Mouse (Mus musculus) c-Kit-positive CD71-negative TER-119-negative erythroid progenitor cells, embryonic 14.5 days (primary cell): ENCODE results near the gene Mipol1.
"Not testable (repeated sequence)": the region's sequence is repeated elsewhere in the genome, so short reads cannot be mapped to it uniquely, and the experiment has no call there.

Source experiments
- DNase-seq: peaks from one replicate; pipeline ENCODE4 v3.0.0-alpha.2; 2013; ENCODE audit warnings: low read depth

Gene Mipol1

DNA sequence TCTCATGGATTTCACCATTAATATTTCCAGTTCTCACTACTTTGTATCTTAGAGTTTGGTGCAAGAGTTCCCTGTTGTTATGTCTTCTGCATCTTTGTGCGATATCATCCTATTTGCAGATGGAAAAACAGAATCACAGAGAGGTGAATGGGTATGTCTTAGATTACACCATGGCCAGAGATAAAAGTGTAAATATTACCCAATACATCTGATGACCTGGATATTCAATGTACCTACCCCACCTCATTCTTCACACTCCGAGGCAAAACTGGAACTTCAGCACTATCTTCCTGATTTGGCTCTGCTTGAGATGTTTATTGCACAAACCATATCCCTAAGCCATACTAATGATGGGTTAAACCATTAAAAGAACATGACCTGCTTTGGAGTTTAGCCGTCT lies 198.0 kb downstream of the Mipol1 start:
- no peak for DNase-seq

DNA sequence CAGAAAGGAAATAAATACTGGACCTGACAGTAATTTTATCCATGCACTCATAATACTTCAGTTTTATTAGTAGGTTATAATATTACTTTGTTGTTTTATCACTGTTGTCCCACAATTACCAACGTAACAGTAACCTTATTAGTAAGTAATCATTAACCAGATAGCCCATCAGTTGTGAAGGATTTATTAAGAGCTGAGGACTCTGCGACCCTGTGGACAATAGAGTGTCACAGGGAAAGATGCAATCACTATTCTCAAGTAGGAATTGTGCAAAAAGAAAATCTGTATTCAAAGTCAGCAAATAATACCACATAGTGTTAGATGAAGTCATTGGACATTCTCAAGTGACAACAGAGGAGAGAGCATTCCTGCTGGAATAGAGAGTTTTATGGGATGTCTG lies 198.5 kb downstream of the Mipol1 start:
- no peak for DNase-seq

DNA sequence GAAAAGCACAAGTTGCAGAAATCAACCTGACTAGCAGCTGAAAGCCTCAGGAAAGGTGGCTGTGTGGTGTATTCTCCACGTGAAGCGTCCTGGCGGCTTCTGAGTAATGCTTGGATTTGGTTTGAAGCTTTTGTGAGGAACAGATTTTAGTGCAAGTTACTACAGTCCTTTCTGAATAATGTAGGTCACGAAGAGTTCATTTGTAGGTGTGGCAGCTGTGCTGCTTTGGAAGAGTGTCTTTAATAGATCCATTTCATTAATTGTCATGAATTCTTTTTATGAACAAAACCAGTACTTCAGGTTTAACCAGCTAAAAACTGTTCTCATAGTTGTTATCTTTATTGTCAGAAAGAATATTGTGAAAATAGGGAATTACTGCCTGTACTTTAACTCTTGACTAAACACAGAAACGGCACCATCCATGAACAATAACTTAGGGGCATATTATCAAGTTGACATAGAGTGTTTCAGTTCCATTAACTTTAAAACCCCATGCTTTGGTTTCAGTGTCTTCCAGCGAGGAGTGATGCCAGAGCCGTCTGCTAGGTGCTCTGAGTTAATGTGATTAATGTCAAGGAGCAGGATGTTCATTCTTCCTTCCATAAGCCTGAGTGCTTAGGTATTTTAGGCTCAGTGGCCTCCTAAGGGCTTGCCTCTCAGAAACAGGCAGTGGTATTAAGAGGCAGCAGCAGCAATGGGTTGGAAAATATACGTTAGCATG lies 206.9 kb downstream of the Mipol1 start:
- DNase-seq = not testable (repeated sequence)

DNA sequence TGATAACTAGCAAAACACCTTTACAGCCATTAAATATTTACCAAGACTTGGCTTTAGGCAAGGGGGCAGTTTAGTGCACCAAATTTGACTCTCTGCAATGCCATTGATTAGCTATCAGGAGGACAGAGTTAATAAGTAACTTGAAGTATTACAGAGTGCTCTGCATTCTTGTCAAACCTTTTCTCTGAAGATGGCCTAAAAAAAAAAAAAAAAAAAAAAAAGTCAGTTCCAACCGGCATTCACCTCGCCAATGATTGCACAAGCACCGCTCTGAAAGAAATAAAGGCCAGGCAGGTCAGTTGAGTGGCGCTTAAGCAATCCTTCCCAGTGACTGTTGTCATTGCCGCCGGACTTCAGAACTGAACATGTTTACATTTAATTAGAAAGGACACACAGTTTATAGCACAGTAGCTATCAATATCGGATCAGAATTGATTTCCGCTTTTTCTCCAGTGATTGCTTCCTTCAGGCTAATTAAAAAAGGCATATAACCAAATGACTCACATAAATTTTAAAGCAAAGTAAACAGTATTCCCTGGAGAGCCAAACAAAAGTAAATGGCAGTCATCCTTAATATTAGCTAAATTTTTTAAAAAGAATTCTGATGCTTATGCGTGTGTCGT lies 214.2 kb downstream of the Mipol1 start:
- DNase-seq = no peak

DNA sequence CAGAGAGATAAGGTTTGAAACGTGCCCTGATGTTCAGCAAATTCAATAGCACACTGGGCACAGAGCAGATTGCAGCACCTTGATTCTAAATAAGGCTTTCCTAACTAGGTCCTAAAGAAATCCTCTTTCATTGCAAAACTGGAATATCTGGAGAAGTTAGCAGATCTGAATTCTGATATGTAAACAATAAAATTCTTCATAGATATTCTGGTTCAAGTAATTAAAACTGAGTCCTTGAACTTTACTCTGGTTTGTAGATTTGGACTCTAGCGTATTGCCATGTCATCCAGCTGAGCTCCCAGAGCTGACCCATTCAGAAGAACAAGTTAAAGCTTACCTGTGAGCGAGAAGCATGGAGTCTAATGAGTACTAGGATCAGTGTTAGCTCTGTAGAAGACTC lies 217.1 kb downstream of the Mipol1 start:
- DNase-seq = no peak

DNA sequence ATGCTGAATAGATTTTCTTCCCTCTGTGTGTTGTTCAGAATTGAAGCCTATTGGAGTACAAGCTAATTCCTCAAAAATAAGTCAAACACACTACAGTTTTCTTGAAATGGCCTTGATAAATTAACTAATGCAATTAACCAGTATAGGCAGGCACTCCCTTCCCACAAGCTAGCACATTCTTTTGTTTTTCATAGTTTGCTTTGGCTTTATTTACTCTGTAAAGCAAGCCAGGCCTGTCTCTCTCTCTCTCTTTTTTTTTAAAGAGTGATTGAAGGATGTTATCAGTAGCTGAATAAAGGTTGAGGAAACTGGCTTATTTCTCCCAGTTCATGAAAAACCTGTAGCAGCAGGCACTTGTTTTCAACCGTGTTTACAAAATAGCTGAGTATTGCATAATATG lies 219.1 kb downstream of the Mipol1 start:
- no peak for DNase-seq

DNA sequence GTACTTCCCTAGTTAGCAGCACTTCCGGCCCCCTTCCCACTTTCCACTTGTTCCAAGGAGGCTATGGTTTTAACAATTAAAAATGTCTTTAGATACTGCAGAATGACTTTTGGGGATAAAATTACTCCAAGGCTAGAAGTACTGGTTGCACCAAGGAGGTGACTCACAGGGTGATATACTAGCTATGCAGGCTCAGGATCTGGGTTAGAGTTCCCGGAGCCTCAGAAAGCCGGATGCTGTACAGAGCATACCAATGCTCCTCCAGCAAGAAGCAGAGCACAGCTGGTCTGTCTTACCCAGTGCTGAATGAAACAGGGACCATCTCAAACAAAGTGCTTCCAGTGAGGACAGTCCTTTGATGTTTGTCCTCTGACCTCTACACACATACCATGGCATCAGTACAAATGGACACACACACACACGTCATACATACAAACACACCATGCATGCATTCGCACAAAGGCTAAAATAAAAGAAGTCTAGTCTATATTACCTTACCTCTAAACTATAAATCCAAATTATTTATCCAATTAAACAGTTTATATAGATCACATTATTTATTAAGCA lies 219.9 kb downstream of the Mipol1 start:
- no peak for DNase-seq

DNA sequence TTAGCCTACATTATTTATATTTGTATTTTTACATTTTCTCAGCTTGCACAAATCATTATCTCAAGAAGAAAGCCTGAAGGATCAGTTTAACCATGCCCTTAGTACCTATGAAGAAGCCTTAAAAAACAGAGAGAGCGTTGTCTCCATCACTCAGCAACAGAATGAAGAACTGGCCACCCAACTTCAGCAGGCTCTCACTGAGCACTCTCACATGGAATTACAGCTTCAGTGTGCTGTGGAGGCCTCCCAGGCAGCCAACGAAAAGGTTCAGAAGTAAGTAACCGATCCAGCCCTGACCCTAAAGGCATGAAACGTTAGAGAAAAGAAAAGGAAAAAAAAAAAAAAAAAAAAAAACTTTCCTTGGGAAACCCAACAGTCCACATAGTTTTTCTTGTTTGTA lies 226.7 kb downstream of the Mipol1 start:
- no peak for DNase-seq

DNA sequence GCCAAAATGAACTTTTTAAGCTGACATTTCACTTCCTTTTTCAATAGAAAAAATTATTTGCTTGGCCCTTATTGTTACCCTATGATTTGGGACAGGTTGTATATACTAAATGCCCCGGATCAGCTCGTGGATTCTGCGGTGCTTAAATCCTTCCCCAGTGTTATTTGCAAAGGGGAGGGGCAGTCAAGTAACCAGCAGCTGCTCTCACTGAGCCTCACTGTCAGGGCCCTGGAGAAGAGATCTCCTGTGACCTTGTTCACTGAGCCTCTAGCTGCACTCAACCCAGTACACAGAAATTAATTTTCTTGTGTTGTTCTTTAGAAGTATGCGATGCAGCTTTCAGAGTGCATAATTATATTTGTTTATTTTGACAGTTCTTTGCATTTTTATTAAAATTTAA lies 227.1 kb downstream of the Mipol1 start:
- DNase-seq = no peak

DNA sequence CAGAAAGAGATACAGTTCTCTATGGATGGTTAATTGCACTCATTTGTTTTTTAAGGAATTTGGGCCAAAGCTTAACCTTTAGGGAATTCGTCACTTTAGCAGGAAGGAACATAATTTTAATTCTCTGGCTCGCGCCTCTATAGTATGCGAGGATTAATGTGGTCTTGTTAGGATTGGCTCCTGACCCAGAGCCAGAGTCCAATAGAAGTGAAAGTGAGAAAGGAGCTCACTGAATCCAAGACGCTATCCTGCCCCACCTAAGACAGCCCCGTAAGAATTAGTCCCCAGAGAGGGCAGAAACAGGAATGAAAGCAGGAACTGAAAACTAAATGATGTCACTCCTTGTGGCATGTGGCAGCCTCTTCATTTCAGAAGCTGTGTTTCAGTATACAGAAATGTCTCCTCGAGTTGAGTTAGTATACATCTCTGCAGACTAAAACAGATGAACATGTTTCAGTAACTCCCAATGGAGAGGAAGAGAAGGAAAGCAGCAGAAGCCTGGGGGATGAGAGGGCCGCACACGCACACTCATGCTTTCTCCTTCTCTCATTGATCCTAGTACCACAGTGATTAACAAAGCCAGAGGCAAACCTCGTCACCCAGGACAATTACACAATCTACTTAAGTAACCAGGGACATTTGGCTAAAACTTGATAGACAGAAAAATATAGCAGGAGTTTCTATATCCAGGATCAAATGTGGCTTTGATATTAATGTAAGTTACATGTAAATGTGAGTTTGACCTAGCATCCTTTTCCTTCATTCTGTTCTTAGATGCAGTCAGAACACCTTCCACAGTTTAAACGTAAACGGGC lies 234.5 kb downstream of the Mipol1 start:
- DNase-seq = no peak

DNA sequence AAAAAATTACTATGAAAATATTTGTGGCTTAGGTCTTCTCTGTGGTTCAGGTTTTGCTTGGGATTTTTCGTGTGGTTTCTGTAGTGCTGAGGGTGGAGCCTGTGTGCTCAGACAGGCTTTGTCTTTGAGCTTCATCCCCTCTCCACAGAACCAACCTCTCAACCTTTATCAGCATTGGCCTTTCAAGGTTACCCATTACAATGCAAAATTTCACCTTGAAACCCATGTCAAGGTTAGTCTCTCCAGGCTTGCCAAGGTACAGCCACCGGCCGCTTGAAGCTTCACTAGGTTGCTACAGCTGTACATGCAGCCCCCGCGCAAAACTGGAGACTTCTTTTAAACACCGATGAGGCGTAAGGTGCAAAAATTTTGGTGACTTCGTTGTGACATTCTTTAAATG lies 241.6 kb downstream of the Mipol1 start:
- DNase-seq = no peak

DNA sequence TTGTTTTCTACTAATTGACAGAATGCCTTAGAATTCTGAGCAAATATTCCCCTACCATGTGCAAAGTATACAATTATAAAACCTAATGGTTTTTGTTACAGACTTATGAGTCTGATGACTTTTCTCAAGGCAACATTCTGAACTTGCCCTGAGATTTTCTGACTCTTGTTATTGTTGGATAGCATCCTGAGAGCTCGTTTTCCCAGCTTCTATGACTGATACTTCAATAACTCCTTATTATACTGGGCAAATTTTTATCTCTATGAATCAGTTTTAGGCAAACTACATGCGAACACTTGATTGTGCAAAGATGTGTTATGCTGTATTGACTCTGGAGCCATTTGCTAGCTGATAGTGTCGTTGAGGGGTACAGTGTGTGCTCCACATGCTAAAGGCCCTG lies 246.6 kb downstream of the Mipol1 start:
- no peak for DNase-seq

DNA sequence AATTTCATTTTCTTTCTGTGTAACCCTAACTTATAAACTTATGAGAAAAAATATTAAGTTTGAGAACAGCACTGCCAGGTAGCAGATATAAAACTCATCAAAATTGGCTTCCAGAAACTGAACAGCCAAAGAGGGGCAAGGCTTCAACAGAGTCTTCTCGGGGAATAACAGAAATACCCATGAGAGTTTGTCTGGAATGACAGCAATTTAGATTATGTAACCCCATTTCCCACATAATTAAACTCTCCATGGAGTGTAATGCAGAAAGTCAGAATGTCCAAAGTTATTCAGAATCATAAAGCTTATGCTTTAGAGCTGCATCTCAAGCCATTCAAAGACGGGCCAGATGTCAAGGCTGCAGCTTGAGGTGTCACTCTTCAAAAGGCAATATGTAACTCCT lies 251.6 kb downstream of the Mipol1 start:
- no peak for DNase-seq

DNA sequence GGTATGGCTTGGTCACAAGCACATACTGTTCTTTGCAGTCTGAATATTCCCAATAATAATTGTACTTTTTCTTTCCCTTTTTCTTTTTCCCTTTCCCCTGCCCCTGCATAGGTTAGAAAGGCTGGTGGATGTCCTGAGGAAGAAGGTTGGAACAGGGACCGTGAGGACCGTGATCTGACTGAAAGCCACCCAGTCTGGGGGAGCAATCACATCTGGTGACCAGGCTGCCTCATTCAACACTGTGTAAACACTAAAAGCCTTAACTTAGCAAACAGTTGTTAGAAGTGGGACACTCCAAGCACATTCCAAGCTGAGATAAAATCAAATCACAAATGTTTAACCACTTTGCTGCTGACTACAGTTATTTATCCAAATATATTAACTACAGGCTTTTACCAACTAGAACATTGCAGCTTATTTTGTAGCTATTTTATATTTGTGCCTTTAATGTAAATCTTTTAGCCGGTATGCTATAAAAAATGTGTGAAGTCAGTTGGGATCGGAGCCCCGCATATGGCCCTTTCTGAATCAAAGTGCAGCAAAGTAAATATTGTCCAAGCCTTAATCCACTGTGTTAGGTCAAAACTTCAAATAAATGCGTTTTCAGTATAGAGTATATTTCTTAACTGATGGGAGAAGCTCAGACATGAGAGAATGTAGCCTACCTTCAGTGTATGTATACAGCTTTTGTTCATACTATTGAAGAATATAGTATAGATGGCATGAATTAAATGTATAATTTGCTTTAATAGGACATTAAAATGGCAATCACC lies 266.3 kb downstream of the Mipol1 start:
- DNase-seq = no peak

DNA sequence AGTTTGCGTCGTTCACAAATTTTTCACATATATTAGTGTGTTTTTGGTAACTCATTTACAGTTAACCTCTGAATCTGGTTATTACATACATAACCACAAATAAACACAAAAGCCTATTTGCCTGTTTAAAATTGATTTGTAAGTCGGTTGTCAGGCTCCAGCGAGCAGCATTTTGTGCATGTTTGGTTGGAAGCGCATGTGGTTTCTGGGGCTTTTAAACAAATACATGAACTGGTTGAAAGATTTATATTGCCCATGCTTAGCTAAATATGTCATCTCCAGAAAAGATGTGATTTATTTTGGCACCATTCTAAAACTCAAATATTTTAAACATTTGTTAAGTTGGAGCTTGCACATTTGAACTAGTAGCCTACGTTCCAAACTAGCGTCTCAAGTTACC lies 270.0 kb downstream of the Mipol1 start:
- no peak for DNase-seq

DNA sequence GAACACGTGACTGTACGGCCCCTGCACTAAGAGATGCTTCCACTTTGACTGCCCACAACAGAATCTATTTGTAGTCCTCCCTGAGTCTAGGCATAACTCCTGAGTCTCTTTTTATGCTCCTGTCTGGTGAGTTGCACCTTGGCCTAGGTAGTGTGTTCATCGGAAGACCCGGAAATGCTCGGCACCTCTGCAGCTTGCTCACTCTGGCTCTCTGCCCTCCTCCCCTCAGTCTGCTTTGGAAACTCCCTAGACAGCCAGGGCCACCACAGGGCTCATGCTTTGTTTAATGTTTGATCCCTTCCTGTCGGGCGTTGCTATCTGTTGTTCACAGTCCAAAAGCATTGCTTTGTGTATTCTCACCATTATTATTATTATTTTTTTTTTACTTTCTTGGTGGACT lies 275.1 kb downstream of the Mipol1 start:
- no peak for DNase-seq

DNA sequence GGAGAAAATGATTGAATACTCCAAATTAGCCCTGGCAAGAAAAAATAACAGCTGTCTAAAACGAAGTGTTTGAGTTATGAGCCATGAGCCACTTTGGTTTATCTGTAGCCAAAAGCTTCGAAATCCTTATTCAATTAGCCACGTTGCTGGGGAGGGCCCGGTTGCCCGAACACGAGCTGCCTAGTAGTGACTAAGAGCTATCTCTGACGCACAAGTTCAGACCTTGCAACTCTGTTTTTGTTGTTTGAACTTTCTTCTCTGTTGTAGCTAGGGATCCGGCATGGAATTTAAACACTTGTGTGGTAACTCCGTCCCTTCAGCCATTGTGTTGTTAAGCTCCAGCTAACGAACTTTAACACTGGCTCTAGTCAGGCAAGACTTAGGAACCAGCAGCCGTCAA lies 278.7 kb downstream of the Mipol1 start:
- no peak for DNase-seq

DNA sequence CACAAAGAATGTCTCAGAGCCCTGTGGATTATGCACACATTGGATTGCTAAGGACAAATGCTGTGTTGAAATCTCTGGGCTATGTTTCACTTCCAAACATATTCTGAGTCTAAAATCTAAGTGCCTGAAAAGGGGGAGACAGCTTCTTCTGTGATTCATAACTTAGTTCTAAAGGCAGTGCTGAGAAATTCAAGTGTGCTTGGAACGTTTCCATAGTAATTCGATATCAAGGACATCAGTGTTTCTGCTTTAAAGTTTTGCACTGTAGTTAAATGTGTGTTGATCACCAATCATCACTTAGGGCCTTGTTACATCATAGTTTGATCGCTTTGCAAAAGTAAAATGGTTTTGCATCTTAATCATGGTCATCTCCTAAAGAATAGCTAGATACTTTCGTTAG lies 279.5 kb downstream of the Mipol1 start:
- DNase-seq = no peak

DNA sequence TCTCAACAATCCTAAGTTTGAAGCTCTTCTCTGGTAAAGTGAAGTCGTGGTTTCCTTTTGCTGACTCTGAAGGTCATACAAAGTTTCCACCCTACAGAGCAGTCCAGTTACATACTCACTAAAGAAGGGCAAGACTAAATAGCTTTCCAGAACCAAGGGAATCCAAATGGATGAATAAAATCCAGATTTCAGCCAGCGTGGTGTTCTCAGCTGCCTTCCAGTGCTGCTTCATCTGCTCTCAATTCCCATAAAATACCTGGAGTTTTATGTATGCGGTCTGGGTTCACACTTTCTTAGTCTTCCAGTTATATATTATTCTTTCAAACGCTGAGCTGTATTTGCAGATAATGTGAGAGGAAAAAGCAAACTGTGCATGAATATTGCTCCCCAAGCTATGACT lies 280.9 kb downstream of the Mipol1 start:
- DNase-seq = no peak

DNA sequence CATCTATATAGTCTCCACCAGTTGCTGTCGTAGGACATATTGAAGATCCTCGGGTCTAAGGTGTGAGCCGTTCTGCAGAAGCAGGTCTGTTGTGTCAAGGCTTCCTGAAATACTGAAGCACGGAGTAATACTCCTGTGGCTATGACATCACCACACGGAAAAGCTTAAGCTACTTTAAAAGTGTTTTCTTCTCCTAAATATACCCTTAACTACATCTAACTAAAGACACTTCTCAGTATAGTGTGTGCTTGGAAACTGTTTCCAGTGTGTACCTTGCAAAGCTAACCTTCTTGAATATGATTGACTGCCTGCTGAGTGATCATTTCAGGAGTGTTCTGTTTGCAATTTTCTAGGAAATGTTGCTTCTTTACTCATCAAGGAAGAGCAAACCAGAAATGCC lies 281.3 kb downstream of the Mipol1 start:
- DNase-seq = no peak

DNA sequence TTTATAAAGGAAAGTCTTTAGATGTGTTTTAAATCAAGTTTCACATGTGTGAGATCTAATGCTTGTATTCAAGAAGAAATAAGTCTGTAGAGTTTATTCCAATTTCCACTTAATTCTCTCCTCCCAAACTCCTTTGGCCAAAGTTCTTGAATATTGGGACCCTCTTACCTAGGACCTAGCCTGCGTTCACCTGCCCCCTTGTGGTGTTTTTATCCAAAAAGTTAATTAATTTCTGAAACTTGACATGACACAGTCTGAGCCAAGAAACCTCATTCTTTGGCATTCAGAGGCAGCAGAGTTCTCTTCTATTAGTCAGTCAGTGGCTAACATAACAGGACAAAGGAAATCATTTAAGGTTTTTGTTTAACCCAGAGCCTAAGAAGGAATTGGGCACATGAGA lies 284.3 kb downstream of the Mipol1 start:
- no peak for DNase-seq

DNA sequence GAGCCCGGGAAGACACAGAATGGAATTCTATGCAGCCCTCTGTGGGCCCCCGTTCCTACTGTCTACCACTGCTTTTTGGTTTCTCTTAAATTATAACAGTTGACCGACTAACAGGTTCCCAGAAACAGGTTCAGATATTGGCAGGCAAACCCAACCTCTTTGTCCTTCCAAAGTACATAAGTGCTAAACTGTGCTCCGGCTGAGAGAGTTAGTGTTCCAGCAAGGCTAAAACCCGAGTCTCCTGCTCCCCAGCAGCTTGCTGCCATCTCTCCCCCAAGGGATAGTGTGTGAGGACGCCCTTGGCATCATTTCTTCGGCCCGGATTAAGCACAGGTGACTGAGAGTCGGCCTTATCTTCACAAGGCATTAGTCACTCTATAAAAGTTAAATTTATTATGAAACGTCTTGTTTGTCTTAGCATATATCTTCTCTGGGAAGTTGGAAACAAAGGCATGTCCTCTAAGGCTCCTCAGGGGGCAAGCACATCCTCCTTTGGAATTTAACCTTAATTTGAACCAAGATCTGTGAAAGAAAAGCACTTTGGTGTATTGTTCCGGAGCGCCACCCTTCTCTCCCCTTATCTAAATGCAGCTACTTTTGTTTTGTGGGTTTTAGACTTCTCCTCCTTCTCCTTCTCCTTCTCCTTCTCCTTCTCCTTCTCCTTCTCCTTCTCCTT lies 285.6 kb downstream of the Mipol1 start:
- DNase-seq = no peak
